Mouse (Mus musculus) lung, adult 2 months (tissue): ENCODE measurements around the gene Pax5.

Experiments
- CTCF ChIP-seq: fragments of 200-500 bp; IDR thresholded peaks from 2 replicates; pipeline ENCODE4 v1.5.1; 2011; ENCODE audit warnings: mild to moderate bottlenecking, low read length, control low read depth; ENCODE audit not compliant: insufficient read depth
- POLR2A ChIP-seq: fragments of 200-500 bp; IDR thresholded peaks from 2 replicates; pipeline ENCODE4 v1.6.1; 2011; ENCODE audit warnings: low read depth, mild to moderate bottlenecking, control low read depth, low read length, borderline replicate concordance; ENCODE audit errors: extremely low read depth

- TF ChIP-seq CTCF (no peak), POLR2A (no peak)
These were observed 97.9 kb downstream of the Pax5 start for GRCm38 (mm10) chr4:44612392-44612791.
